Mouse (Mus musculus) megakaryocyte, embryonic 14.5 days (primary cell): ENCODE measurements around the gene Gmfb. TPM values are rescaled to one million over a fixed set of nuclear protein-coding genes. Genes with fewer than 3 reads are reported as not detected.

ENCODE experiments used
- H3K27me3 ChIP-seq: replicated peaks from 2 replicates; pipeline ENCODE3; 2012; ENCODE audit warnings: inconsistent platforms
- H3K36me3 ChIP-seq: replicated peaks from 2 replicates; pipeline ENCODE3; 2012; ENCODE audit warnings: low read length, inconsistent platforms, mixed read lengths
- H3K4me1 ChIP-seq: 2 replicates; pipeline ENCODE4 v1.6.1; 2012; ENCODE audit warnings: inconsistent platforms
- H3K4me3 ChIP-seq: replicated peaks from 2 replicates; pipeline ENCODE3; 2012; ENCODE audit warnings: moderate library complexity, mild to moderate bottlenecking, inconsistent platforms
- H3K9me3 ChIP-seq: 2 replicates; pipeline ENCODE4 v1.6.1; 2012; ENCODE audit warnings: inconsistent platforms
- FLI1 ChIP-seq: IDR thresholded peaks from 2 replicates; pipeline ENCODE4 v1.6.1; 2012; ENCODE audit warnings: low read length, inconsistent platforms, mixed read lengths
- GATA1 ChIP-seq: IDR thresholded peaks from 3 replicates; pipeline ENCODE4 v1.6.1; 2012; ENCODE audit warnings: mixed read lengths, low read length, inconsistent platforms, borderline replicate concordance
- polyA plus RNA-seq: library from polyadenylated mRNA; stranded (reverse); fragments of >175 nt; gene quantifications from 2 replicates; pipeline ENCODE4 v1.2.3, GENCODE M21; 2012; ENCODE audit warnings: low replicate concordance; ENCODE audit not compliant: insufficient read depth

Gene Gmfb
- polyA plus RNA-seq, result 0.55 TPM in 1 of 2 replicates, not detected in the other

DNA sequence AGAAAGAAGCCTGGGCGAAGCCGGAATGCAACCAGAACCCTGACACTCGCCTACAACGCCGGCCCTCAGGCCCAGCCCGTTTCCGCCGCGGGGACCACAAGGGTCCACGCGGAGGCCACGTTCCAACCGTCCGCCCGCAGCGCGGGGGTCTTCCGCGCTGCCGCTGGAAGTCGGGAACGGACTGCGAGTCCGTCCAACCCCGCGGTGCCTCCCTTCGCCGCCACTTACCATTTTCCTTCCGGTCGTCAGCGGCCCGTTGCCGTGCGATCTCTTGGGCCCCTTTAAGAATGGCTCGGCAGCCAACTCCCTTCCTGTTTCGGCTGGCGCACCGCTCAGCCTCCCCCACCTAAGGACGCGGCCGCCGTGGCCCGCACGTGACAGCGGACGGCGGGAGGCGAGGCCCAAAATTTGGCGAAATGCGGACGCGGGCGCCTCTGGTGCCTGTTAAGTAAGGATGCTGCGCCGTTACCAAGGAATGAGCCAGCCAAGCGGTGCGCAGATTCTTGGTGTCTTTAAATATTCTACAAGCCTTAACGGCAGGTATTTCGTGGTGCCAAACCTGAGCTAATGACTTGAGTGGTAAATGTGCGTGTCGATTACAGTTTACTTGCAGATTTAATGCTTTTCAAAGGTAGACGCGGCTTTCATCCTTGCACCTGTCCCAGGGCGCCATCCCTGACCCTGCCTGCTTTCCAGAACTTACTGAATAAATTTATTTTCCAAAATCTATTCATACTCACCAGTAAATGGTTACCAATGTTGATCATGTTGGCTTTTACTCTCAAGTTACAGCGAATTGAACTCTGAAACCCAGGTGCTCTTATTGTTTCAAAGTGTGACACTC is at the start of gene Gmfb:
Gene Gmfb, minus strand, starts transcription at position 370 of the 844 bp plus-strand sequence.
- peaks cover 6% of the 10 kb centered on the region for H3K9me3 ChIP-seq
- peak within 1 kb of the TSS; percentile 96 for H3K4me3 ChIP-seq
- no peaks in the 10 kb centered on the region for H3K27me3 ChIP-seq
- H3K36me3 ChIP-seq, result peaks cover 3% of the 10 kb centered on the region
- H3K4me1 ChIP-seq, result peaks cover 39% of the 10 kb centered on the region
- TF ChIP-seq GATA1 (no peak), FLI1 (no peak)

DNA sequence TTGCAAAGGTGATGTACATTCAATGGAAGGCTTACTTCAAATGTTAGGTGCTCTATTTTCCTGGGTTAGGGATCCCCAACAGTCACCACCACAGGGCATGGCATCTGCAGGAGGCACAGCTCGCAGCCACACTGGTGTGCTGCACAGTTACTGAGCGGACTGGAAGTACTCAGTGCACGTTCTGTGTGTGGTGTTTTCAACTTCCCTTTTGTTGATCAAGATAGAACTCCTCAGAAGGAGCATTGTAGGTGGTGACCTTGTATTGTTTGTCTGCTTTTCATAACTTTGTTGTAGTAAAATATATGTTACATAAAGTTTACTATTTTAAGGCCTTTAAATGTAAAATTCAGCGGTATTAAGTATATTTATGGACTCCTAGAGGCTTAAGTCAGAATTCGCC is 40.9 kb upstream of the Gmfb start:
- Histone ChIP-seq H3K27me3 (no peaks in the 10 kb centered on the region), H3K4me3 (no peak overlapping the region), H3K4me1 (no peaks in the 10 kb centered on the region), H3K9me3 (no peaks in the 10 kb centered on the region), H3K36me3 (no peaks in the 10 kb centered on the region)
- no peak for TF ChIP-seq GATA1

DNA sequence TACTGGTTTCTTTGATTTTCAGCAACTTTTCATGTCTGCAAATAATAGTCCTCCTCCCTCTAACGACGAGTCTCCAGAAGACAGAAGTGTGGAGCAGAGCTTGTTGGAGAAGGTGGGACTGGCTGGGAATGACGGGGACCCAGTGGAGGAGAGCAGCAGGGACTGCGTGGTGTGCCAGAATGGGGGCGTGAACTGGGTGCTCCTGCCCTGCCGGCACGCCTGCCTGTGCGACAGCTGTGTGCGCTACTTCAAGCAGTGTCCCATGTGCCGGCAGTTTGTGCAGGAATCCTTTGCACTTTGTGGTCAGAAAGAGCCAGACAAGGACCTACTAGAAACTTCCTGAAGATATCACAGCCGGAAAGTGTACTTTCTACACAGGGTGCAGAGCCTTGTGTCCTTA is 31.6 kb upstream of the Gmfb start:
- Histone ChIP-seq H3K36me3 (peaks cover 29% of the 10 kb centered on the region), H3K4me3 (no peak overlapping the region), H3K27me3 (no peaks in the 10 kb centered on the region), H3K9me3 (no peaks in the 10 kb centered on the region), H3K4me1 (peaks cover 4% of the 10 kb centered on the region)
- TF ChIP-seq FLI1 (no peak), GATA1 (no peak)

DNA sequence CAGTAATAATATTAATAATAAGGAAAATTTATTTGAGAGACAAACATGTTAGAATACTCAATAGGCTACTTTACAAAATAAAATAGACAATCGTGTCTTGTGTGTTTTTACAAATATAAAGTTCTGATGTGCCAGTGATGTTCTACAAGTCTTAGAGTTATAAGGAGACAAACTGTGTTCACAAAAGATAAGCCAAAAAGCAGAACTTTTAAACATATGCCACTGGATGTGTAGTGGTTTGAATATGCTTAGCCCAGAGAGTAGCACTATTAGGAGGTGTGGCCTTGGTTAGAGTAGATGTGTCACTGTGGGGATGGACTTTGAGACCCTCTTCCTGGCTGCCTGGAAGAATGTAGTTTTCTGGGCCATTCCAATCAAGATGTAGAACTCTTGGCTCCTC is 27.7 kb upstream of the Gmfb start:
- TF ChIP-seq GATA1 (no peak), FLI1 (no peak)
- peaks cover 65% of the 10 kb centered on the region for H3K36me3 ChIP-seq
- H3K4me3 ChIP-seq, result no peak overlapping the region
- peaks cover 7% of the 10 kb centered on the region for H3K4me1 ChIP-seq
- no peaks in the 10 kb centered on the region for H3K9me3 ChIP-seq
- no peaks in the 10 kb centered on the region for H3K27me3 ChIP-seq

DNA sequence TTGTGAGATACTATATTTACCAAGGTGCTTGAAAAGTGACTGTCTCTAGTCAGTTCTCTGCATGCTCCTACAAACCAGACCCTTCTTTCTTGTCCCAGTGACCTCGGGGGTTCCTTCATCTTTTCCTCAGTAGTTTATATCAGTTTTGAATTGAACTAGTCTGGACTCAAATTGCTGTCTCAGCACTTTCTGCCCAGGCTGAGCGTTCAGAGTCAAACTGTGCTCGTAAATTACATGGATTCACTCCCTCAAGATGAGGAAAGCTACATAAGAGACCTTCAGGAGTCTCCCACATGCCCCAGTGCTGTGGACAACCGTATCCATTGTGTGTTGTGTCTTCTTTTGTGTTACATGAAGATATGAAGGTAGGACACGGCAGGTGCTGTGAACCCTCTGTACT is 26.7 kb upstream of the Gmfb start:
- Histone ChIP-seq H3K36me3 (peaks cover 61% of the 10 kb centered on the region), H3K4me1 (peaks cover 16% of the 10 kb centered on the region), H3K27me3 (no peaks in the 10 kb centered on the region), H3K4me3 (no peak overlapping the region), H3K9me3 (no peaks in the 10 kb centered on the region)
- TF ChIP-seq FLI1 (no peak), GATA1 (no peak)

DNA sequence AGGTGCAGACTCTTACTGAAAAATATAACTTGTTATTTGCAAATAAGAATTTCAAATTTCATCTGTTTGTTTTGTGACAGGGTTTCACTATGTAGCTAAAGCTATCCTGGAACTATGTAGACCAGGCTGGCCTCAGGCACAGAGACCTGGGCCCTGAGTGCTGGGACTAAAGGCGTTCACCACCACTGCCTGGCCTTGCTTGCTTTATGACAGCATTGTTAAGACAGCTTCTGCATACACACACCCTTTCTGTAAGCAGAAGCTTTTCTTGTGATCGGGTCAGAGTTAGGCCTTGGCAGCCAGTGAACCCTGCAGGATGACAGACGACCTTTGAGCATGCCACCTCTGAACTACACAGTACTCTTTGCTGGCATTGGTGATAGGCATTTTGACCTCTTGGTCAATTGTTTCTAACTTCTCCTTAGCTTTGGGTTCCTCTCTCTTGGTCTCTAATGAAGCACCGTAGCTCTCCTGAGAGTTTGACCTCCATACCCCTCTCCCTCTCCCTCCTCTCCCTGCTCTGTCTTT is 26.1 kb upstream of the Gmfb start:
- H3K9me3 ChIP-seq, result no peaks in the 10 kb centered on the region
- peaks cover 15% of the 10 kb centered on the region for H3K4me1 ChIP-seq
- H3K27me3 ChIP-seq, result no peaks in the 10 kb centered on the region
- TF ChIP-seq FLI1 (no peak), GATA1 (no peak)
- peaks cover 60% of the 10 kb centered on the region for H3K36me3 ChIP-seq
- no peak overlapping the region for H3K4me3 ChIP-seq

DNA sequence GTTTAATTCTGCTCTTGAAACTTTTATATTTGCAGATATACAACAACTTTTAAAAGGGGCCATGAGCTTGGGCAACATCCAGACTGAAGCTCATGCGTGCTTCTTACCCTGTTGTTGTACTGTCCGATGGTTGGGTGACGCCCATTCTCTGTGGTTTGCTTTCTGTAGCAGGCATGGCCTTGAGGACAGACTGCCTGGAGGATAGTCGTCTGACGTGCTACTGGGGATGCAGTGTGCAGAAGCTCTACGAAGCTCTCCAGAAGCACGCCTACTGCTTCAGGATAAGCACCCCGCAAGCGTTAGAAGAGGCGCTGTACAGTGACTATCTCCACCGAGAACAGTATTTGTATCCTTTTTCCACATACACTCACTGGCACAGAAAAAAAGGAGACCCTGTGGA is 23.7 kb upstream of the Gmfb start:
- TF ChIP-seq GATA1, result no peak
- TF ChIP-seq FLI1, result no peak
- Histone ChIP-seq H3K9me3 (no peaks in the 10 kb centered on the region), H3K27me3 (no peaks in the 10 kb centered on the region), H3K36me3 (peaks cover 72% of the 10 kb centered on the region), H3K4me1 (peaks cover 15% of the 10 kb centered on the region), H3K4me3 (no peak overlapping the region)

DNA sequence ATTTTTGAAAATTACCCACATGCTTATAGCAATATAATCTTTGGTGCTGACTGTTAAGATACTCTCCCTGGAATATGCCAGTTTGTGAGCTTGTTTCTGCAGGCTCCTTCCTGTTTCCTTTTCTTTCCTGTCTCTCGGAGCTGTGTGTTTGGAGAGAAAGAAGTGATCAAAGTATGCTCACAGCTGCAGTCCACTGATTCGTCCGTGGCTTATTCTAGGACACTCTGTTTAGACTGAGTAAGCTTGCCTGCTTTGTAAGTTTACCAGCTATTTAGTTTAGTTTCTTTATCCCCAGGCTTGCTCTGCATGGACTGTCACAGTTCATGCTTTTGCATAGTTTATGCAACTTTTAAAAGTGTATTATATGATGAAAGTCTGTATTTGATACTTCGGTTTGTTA is 17.3 kb upstream of the Gmfb start:
- Histone ChIP-seq H3K9me3 (no peaks in the 10 kb centered on the region), H3K36me3 (peaks cover 49% of the 10 kb centered on the region), H3K4me3 (no peak overlapping the region), H3K27me3 (no peaks in the 10 kb centered on the region), H3K4me1 (peaks cover 16% of the 10 kb centered on the region)
- no peak for TF ChIP-seq GATA1
- TF ChIP-seq FLI1, result no peak

DNA sequence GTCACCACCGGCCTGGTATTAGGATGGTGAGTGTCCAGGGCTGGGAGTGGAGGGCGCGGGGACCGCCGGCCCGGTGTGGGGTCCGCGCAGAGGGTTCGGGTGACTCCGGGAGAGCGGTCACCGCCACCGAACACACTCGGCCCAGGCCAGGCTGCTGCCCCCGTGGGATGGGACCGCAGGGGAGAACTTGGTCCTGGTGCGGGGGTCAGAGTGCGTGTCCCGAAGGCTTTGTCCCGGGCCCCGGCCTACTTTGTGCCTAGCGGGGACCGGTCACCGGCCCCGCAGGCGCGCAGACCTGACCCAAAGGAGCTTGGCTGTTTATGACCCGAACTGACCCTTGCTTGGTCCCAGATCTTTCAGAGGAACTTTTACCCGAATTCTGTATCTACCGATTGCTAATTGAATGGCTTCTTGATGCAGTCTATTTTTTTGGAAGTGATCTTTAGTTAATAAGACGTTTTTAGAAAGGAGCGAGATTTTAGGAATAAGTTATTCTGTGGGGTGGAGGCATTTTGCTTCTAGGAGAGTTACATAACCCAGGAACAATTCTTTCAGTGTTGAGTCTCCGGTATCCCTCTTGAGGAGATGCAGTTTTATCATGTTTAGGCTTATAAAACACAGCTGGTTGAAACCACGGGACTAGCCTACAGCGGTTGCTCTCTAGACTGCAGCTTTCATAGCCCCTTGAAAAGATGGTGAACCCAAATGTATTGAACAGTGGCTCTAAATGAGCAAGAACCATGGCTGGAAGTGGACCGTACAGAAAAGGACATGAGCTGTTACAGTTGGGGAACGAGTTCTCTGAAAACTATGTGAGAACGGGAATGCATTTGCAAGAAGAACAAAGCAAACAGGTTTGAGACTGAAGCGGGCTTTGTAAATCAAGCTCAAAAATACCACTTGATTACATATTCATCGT is 10.6 kb upstream of the Gmfb start:
- peaks cover 23% of the 10 kb centered on the region for H3K4me1 ChIP-seq
- no peak for TF ChIP-seq FLI1
- no peak for TF ChIP-seq GATA1
- no peaks in the 10 kb centered on the region for H3K9me3 ChIP-seq

More for the DNA sequence above, 10.6 kb upstream of the Gmfb start:
- Histone ChIP-seq H3K27me3 (no peaks in the 10 kb centered on the region), H3K36me3 (peaks cover 8% of the 10 kb centered on the region), H3K4me3 (peak overlapping the region; percentile 98)
